In genomic region chr9:121593768-121594167, GRCm38 (mm10) we compare ENCODE assay signal across 8 mouse cellular contexts. TPM values are rescaled to one million over a fixed set of nuclear protein-coding genes. Genes with fewer than 3 reads are reported as not detected.
"Had no signal": no experiment of that assay in that cellular context is flagged by ENCODE, and none has a peak within 500 bp of the region (broad histone marks: within the 10 kb centered on the region; RNA-seq: fewer than 3 reads in every experiment).

No protein-coding gene starts in this region.

RNA-seq across cellular contexts. Expression of gene Lyzl4, which starts 48.1 kb away (rescaled TPM):
- total RNA-seq: megakaryocyte progenitor cell, adult 5-6 weeks; midbrain, postnatal 0 days; monocyte, adult 5-6 weeks; neutrophil, adult 5-6 weeks had no signal
- polyA plus RNA-seq: lung, embryonic 14.5 days; lung, embryonic 16.5 days; midbrain, postnatal 0 days; neural tube, embryonic 12.5 days; neural tube, embryonic 14.5 days had no signal
